Mouse (Mus musculus) heart, postnatal 25 days (tissue): ENCODE results near the gene Ldhb. TPM values are rescaled to one million over a fixed set of nuclear protein-coding genes. Genes with fewer than 3 reads are reported as not detected.

Experiments
- DNase-seq: peaks from one replicate; pipeline ENCODE4 v3.0.0; 2022; ENCODE audit warnings: low spot score
- intact Hi-C: fragments of 180-260 bp; cut with DNase I; formaldehyde crosslinking; loops from one replicate; pipeline ENCODE4 v1.15.1; 2025
- total RNA-seq, 2 experiments: library from RNA; stranded (reverse); gene quantifications; 2 replicates each; pipeline ENCODE4 v1.2.3; 2021

Ldhb gene
- total RNA-seq, 2 experiments from 2014 or later, result 2,652 to 2,667 TPM

GRCm38 (mm10) chr6:142459017-142459678 is 48.6 kb downstream of the Ldhb start:
- intact Hi-C loops, result no loop called here
- no peak for DNase-seq

- intact Hi-C loops, result no loop called here
- DNase-seq, result no peak
These were observed 49.7 kb downstream of the Ldhb start for GRCm38 (mm10) chr6:142458010-142458409.

DNA sequence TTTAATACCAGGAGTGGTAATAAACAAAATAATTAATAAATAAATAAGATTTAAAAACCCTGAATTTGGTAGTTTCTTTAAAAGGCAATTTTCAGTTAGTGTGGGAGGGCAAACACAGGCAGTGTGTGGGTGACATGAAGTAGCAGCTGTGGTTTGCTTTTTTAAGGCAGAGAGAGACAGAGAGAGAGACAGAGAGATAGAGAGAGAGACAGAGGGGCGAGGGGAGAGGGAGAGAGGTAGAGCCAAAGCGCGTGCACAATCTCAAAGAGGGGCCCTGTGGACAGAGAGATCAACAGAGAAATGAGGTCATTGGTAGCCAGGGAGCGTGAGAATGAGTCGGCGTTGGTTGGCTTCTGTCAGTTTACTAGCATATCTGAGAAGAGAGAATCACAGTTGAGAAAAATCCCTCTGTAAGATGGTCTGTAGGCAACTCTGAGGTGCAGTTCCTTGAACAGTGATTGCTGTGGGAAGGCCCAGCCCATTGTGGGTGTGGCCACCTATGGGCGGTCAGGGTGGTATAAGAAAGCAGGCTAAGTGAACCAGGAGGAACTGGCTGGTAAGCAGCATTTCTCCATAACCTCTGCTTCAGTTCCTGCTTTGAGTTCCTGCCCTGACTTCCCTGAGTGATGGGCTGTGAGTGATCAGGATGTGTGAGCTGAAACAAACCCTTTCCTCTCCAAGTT is 52.3 kb downstream of the Ldhb start:
- no peak for DNase-seq
- intact Hi-C loops, result no loop called here

GRCm38 (mm10) chr6:142453311-142453710 is 54.4 kb downstream of the Ldhb start:
- intact Hi-C loops, result no loop called here
- DNase-seq, result no peak

- intact Hi-C loops, result no loop called here
These were observed 56.4 kb downstream of the Ldhb start for GRCm38 (mm10) chr6:142451381-142451780.

More at GRCm38 (mm10) chr6:142451381-142451780, 56.4 kb downstream of the Ldhb start:
- DNase-seq, result no peak

Other genes with a start within 250 kb of the Ldhb start
- not detected for gene Iapp, start 209.5 kb downstream of the Ldhb start, total RNA-seq
- not detected for gene Slco1a5, start 185.0 kb downstream of the Ldhb start, total RNA-seq
- 10 to 100 TPM in 1 of 2 experiments, 1 to 10 TPM in 1; 8.6 to 10.4 TPM for gene Pyroxd1, start 162.3 kb downstream of the Ldhb start, total RNA-seq
- gene Recql, start 120.9 kb downstream of the Ldhb start, total RNA-seq, result 1 to 10 TPM; 6.8 to 9.0 TPM
- gene Golt1b, start 120.7 kb downstream of the Ldhb start, total RNA-seq, result 10 to 100 TPM; 15.2 to 21.6 TPM
- gene Spx, start 94.5 kb downstream of the Ldhb start, total RNA-seq, result not detected
- under 1 TPM in 1 of 2 experiments, not detected in 1; 0.08 TPM for gene Gys2, start 34.8 kb downstream of the Ldhb start, total RNA-seq
- 10 to 100 TPM; 26.3 to 32.4 TPM for gene Kcnj8, start 63.7 kb upstream of the Ldhb start, total RNA-seq
- gene Abcc9, start 194.4 kb upstream of the Ldhb start, total RNA-seq, result 100 to 1,000 TPM; 215 to 223 TPM
- 10 to 100 TPM; 33.5 to 34.8 TPM for gene Cmas, start 248.7 kb upstream of the Ldhb start, total RNA-seq